Mouse (Mus musculus) lung, postnatal 25 days (tissue): ENCODE measurements around the gene Zfp967.
"Not testable (repeated sequence)": the region's sequence is repeated elsewhere in the genome, so short reads cannot be mapped to it uniquely, and the experiment has no call there.

Source experiments
- DNase-seq: peaks from one replicate; pipeline ENCODE4 v3.0.0; 2022; ENCODE audit warnings: low spot score

The Zfp967 gene

DNA sequence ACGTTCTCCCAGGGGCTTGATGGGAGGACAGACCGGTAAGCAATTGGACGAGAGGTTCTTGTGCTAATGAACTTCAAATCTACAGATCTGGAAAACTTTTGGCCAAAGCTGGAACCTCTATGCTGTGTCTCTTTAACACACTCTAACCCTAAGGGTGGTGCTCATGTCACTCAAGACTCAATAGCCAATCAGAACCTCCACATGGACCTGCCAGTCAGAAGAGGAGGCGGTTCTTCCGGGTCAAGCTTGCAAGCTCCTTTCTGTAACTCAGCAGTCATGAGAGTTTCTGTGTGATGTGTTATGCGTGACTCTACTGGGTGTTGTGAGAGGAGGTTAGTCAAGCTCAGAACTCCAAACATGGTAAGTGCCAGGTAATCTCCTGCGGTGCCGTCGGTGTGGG, at the start of gene Zfp967:
Gene Zfp967, plus strand, starts transcription at position 301 of the 400 bp plus-strand sequence.
- DNase-seq, result not testable (repeated sequence)

DNA sequence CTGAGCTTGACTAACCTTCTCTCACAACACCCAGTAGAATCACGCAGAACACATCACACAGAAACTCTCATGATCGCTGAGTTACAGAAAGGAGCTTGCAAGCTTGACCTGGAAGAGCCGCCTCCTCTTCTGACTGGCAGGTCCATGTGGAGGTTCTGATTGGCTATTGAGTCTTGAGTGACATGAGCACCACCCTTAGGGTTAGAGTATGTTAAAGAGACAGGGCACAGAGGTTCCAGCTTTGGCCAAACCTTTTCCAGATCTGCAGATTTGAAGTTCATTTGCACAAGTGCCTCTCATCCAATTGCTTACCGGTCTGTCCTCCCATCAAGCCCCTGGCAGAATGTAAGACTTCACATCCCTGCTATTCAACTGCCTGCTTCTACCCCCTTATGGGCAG, 34.2 kb upstream of the Zfp967 start, which contains the start of gene Gm14434:
Gene Gm14434, minus strand, starts transcription at position 101 of the 400 bp plus-strand sequence.
- not testable (repeated sequence) for DNase-seq
